Mouse (Mus musculus): ENCODE data around the gene S100a10. TPM values are rescaled to one million over a fixed set of nuclear protein-coding genes. Genes with fewer than 3 reads are reported as not detected.

S100a10 gene
- polyA plus RNA-seq, 1 experiment from 2014 or later: 196 TPM

GRCm38 (mm10) chr3:93580039-93580403, 25.1 kb downstream of the S100a10 start:
- WGBS: 88% methylated on average over 2 of the region's 2 CpGs
- H3K36me3 ChIP-seq (ENCODE audit: insufficient read depth): no peaks in the 10 kb centered on the region
- DNase-seq: no peak
- ATAC-seq (ENCODE audit: insufficient read depth): no peak
- no peaks in the 10 kb centered on the region for H3K4me1 ChIP-seq (ENCODE audit: insufficient read depth)
- no peak overlapping the region for H3K9ac ChIP-seq
- no peaks in the 10 kb centered on the region for H3K27me3 ChIP-seq (ENCODE audit: insufficient read depth, low read length)
- no peak overlapping the region for H3K27ac ChIP-seq (ENCODE audit: low read depth)
- H3K9me3 ChIP-seq (ENCODE audit: low read depth, low read length): no peaks in the 10 kb centered on the region
- no peak overlapping the region for H3K4me3 ChIP-seq (ENCODE audit: low read depth, low read length)
- TF ChIP-seq CTCF (IDR thresholded peaks at IDR 0.05; ENCODE audit: low read depth): no peak
- no peak overlapping the region for H3K4me2 ChIP-seq

GRCm38 (mm10) chr3:93580946-93581345, 26.1 kb downstream of the S100a10 start:
- no peak overlapping the region for H3K9ac ChIP-seq
- no peak overlapping the region for H3K4me2 ChIP-seq
- WGBS: 38% methylated on average over 2 of the region's 2 CpGs
- no peaks in the 10 kb centered on the region for H3K36me3 ChIP-seq (ENCODE audit: insufficient read depth)
- H3K4me3 ChIP-seq (ENCODE audit: low read depth, low read length): no peak overlapping the region
- H3K9me3 ChIP-seq (ENCODE audit: low read depth, low read length): no peaks in the 10 kb centered on the region
- H3K27ac ChIP-seq (ENCODE audit: low read depth): no peak overlapping the region
- H3K27me3 ChIP-seq (ENCODE audit: insufficient read depth, low read length): no peaks in the 10 kb centered on the region
- no peak for TF ChIP-seq CTCF (IDR thresholded peaks at IDR 0.05; ENCODE audit: low read depth)
- DNase-seq (no peak), ATAC-seq (ENCODE audit: insufficient read depth) (peak; percentile 63)
- no peaks in the 10 kb centered on the region for H3K4me1 ChIP-seq (ENCODE audit: insufficient read depth)

- no peaks in the 10 kb centered on the region for H3K36me3 ChIP-seq (ENCODE audit: insufficient read depth)
- no peak overlapping the region for H3K4me3 ChIP-seq (ENCODE audit: low read depth, low read length)
- H3K27ac ChIP-seq (ENCODE audit: low read depth): no peak overlapping the region
- H3K27me3 ChIP-seq (ENCODE audit: insufficient read depth, low read length): no peaks in the 10 kb centered on the region
- H3K9ac ChIP-seq: no peak overlapping the region
- ATAC-seq (ENCODE audit: insufficient read depth): no peak
- 77% methylated on average over 4 of the region's 4 CpGs for WGBS
- H3K9me3 ChIP-seq (ENCODE audit: low read depth, low read length): no peaks in the 10 kb centered on the region
- no peak for TF ChIP-seq CTCF (IDR thresholded peaks at IDR 0.05; ENCODE audit: low read depth)
- no peak for DNase-seq
- no peak overlapping the region for H3K4me2 ChIP-seq
- H3K4me1 ChIP-seq (ENCODE audit: insufficient read depth): no peaks in the 10 kb centered on the region
These were observed 26.8 kb downstream of the S100a10 start for GRCm38 (mm10) chr3:93581687-93582086.

GRCm38 (mm10) chr3:93583056-93583455, 28.2 kb downstream of the S100a10 start:
- Histone ChIP-seq H3K9me3 (ENCODE audit: low read depth, low read length) (no peaks in the 10 kb centered on the region), H3K4me2 (no peak overlapping the region), H3K4me3 (ENCODE audit: low read depth, low read length) (no peak overlapping the region), H3K27ac (ENCODE audit: low read depth) (no peak overlapping the region), H3K4me1 (ENCODE audit: insufficient read depth) (no peaks in the 10 kb centered on the region), H3K9ac (no peak overlapping the region), H3K36me3 (ENCODE audit: insufficient read depth) (no peaks in the 10 kb centered on the region), H3K27me3 (ENCODE audit: insufficient read depth, low read length) (no peaks in the 10 kb centered on the region)
- TF ChIP-seq CTCF (IDR thresholded peaks at IDR 0.05; ENCODE audit: low read depth): no peak
- ATAC-seq (ENCODE audit: insufficient read depth) (no peak), DNase-seq (no peak)
- 55% methylated on average over 2 of the region's 2 CpGs for WGBS

- no peaks in the 10 kb centered on the region for H3K9me3 ChIP-seq (ENCODE audit: low read depth, low read length)
- no peaks in the 10 kb centered on the region for H3K4me1 ChIP-seq (ENCODE audit: insufficient read depth)
- no peak overlapping the region for H3K9ac ChIP-seq
- no peak overlapping the region for H3K27ac ChIP-seq (ENCODE audit: low read depth)
- no peak for TF ChIP-seq CTCF (IDR thresholded peaks at IDR 0.05; ENCODE audit: low read depth)
- H3K36me3 ChIP-seq (ENCODE audit: insufficient read depth): no peaks in the 10 kb centered on the region
- 72% methylated on average over 5 of the region's 5 CpGs for WGBS
- H3K4me3 ChIP-seq (ENCODE audit: low read depth, low read length): no peak overlapping the region
- H3K27me3 ChIP-seq (ENCODE audit: insufficient read depth, low read length): no peaks in the 10 kb centered on the region
- ATAC-seq (ENCODE audit: insufficient read depth) (no peak), DNase-seq (no peak)
- no peak overlapping the region for H3K4me2 ChIP-seq
These were observed 34.7 kb downstream of the S100a10 start for GRCm38 (mm10) chr3:93589629-93590028.

GRCm38 (mm10) chr3:93590256-93590655, 35.4 kb downstream of the S100a10 start:
- H3K9me3 ChIP-seq (ENCODE audit: low read depth, low read length): no peaks in the 10 kb centered on the region
- no peaks in the 10 kb centered on the region for H3K36me3 ChIP-seq (ENCODE audit: insufficient read depth)
- no peak overlapping the region for H3K9ac ChIP-seq
- H3K4me2 ChIP-seq: no peak overlapping the region
- TF ChIP-seq CTCF (IDR thresholded peaks at IDR 0.05; ENCODE audit: low read depth): no peak
- DNase-seq (no peak), ATAC-seq (ENCODE audit: insufficient read depth) (no peak)
- H3K27me3 ChIP-seq (ENCODE audit: insufficient read depth, low read length): no peaks in the 10 kb centered on the region
- no peak overlapping the region for H3K4me3 ChIP-seq (ENCODE audit: low read depth, low read length)
- H3K27ac ChIP-seq (ENCODE audit: low read depth): no peak overlapping the region
- WGBS: 76% methylated on average over 1 of the region's 1 CpGs
- H3K4me1 ChIP-seq (ENCODE audit: insufficient read depth): no peaks in the 10 kb centered on the region

GRCm38 (mm10) chr3:93592100-93592499, 37.2 kb downstream of the S100a10 start:
- H3K9me3 ChIP-seq (ENCODE audit: low read depth, low read length): no peaks in the 10 kb centered on the region
- no peak overlapping the region for H3K4me2 ChIP-seq
- 79% methylated on average over 2 of the region's 2 CpGs for WGBS
- no peaks in the 10 kb centered on the region for H3K4me1 ChIP-seq (ENCODE audit: insufficient read depth)
- no peak overlapping the region for H3K27ac ChIP-seq (ENCODE audit: low read depth)
- H3K9ac ChIP-seq: no peak overlapping the region
- H3K36me3 ChIP-seq (ENCODE audit: insufficient read depth): no peaks in the 10 kb centered on the region
- H3K4me3 ChIP-seq (ENCODE audit: low read depth, low read length): no peak overlapping the region
- no peaks in the 10 kb centered on the region for H3K27me3 ChIP-seq (ENCODE audit: insufficient read depth, low read length)
- DNase-seq (no peak), ATAC-seq (ENCODE audit: insufficient read depth) (no peak)
- TF ChIP-seq CTCF (IDR thresholded peaks at IDR 0.05; ENCODE audit: low read depth): no peak

GRCm38 (mm10) chr3:93592976-93593375, 38.1 kb downstream of the S100a10 start:
- ATAC-seq (ENCODE audit: insufficient read depth): no peak
- H3K27me3 ChIP-seq (ENCODE audit: insufficient read depth, low read length): no peaks in the 10 kb centered on the region
- 78% methylated on average over 4 of the region's 4 CpGs for WGBS
- H3K9ac ChIP-seq: no peak overlapping the region
- no peak overlapping the region for H3K27ac ChIP-seq (ENCODE audit: low read depth)
- no peak for DNase-seq
- H3K36me3 ChIP-seq (ENCODE audit: insufficient read depth): no peaks in the 10 kb centered on the region
- 0 out of 2 replicates have a peak, but pooled peaks cover 2% of the 10 kb centered on the region for H3K4me1 ChIP-seq (ENCODE audit: insufficient read depth)
- no peak for TF ChIP-seq CTCF (IDR thresholded peaks at IDR 0.05; ENCODE audit: low read depth)
- no peaks in the 10 kb centered on the region for H3K9me3 ChIP-seq (ENCODE audit: low read depth, low read length)
- no peak overlapping the region for H3K4me3 ChIP-seq (ENCODE audit: low read depth, low read length)
- H3K4me2 ChIP-seq: no peak overlapping the region
